In the genomic region with DNA sequence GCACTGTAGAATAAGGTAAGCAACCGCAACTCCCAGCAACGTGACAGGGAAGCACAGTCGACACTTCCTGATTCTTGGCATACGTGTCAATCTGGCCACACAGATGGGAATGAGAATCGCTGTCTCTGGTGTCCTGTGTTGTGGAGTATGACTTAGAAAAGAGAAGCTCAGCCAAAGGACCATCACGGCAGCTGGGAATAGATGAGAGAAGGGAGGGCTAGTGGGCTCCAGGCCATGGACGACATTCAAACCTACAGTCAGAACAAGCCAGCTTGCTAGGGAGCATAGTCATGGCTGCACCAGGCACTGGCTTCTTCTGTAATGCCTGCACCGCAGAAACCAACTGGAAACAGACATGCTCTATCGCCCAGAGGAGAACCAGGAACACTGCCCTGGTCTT, we compare ENCODE assay signal across 15 mouse cellular contexts.
A peak's percentile ranks its signal among the peaks of the same experiment; 100 is the strongest.
DNase-seq lines count a peak whose midpoint lies in the region; ATAC-seq and TF ChIP-seq lines count a peak whose summit lies in the region.
"Had no signal": no experiment of that assay in that cellular context is flagged by ENCODE, and none has a peak within 500 bp of the region (broad histone marks: within the 10 kb centered on the region; RNA-seq: fewer than 3 reads in every experiment).

No protein-coding gene starts in this region.

- no peak overlapping the region for H3K4me3 ChIP-seq in intestine, embryonic 16.5 days (ENCODE audit: low read length)
- no peak overlapping the region for H3K4me3 ChIP-seq in kidney, adult 2 months (ENCODE audit: insufficient read depth, low read depth, low read length)
- H3K4me3 ChIP-seq: heart, adult 2 months; liver, embryonic 12.5 days; myocyte had no signal

- no peak for TF ChIP-seq CTCF in brain, embryonic 14.5 days (IDR thresholded peaks at IDR 0.05; ENCODE audit: borderline replicate concordance, extremely low read depth, insufficient read depth, insufficient read length)
- TF ChIP-seq CTCF in kidney, adult 2 months (conservative IDR thresholded peaks at IDR 0.05; ENCODE audit: insufficient read depth, insufficient read length, low read depth, low read length): no peak

- intact Hi-C loops in heart, postnatal 36 days (cut with DNase I): no loop called here

- ATAC-seq in intestine, embryonic 16.5 days: no peak
- ATAC-seq: activated CD4-positive, CD25-positive, alpha-beta regulatory T cell, adult 4 months; liver, embryonic 12.5 days had no signal

- no peak overlapping the region for H3K4me2 ChIP-seq in intestine, embryonic 16.5 days (ENCODE audit: low read depth, low read length)
- H3K4me2 ChIP-seq: liver, embryonic 12.5 days had no signal

- no peak overlapping the region for H3K9ac ChIP-seq in intestine, embryonic 16.5 days (ENCODE audit: low read depth, low read length)
- H3K9ac ChIP-seq: liver, embryonic 12.5 days had no signal

- no peak for TF ChIP-seq POLR2A in brain, embryonic 14.5 days (IDR thresholded peaks at IDR 0.05; ENCODE audit: borderline replicate concordance, extremely low read depth, insufficient read depth, insufficient read length, poor library complexity, severe bottlenecking)
- TF ChIP-seq POLR2A in kidney, adult 2 months (IDR thresholded peaks at IDR 0.05; ENCODE audit: low read depth, low read length): no peak

- DNase-seq in heart, postnatal 4 days: peak; percentile 6
- DNase-seq in heart, postnatal 36 days: no peak
- DNase-seq in brain, adult 2 months (ENCODE audit: low read depth, low spot score): peak; percentile 37
- peak; percentile 26 for DNase-seq in brain, embryonic 14.5 days (ENCODE audit: low read depth)
- peak; percentile 17 to 18 for DNase-seq in cerebellum, postnatal 36 days
- no peak for DNase-seq in kidney, adult 2 months
- DNase-seq: adrenal gland, postnatal 36 days; heart, adult 2 months; kidney, adult 11 months; lung, postnatal 10 days; thymus, postnatal 14 days had no signal

- H3K4me1 ChIP-seq in intestine, embryonic 16.5 days (ENCODE audit: control insufficient read depth, insufficient read depth, low read length): no peaks in the 10 kb centered on the region
- no peaks in the 10 kb centered on the region for H3K4me1 ChIP-seq in kidney, adult 2 months (ENCODE audit: control insufficient read depth, insufficient read depth, low read length)
- H3K4me1 ChIP-seq: liver, embryonic 12.5 days had no signal

- WGBS in intestine, embryonic 16.5 days: 81% methylated on average over 9 of the region's 9 CpGs
- 72% methylated on average over 9 of the region's 9 CpGs for WGBS in kidney, adult 2 months

- H3K9me3 ChIP-seq in intestine, embryonic 16.5 days (ENCODE audit: control insufficient read depth, low read length): no peaks in the 10 kb centered on the region
- H3K9me3 ChIP-seq: liver, embryonic 12.5 days had no signal

- H3K36me3 ChIP-seq in intestine, embryonic 16.5 days (ENCODE audit: control insufficient read depth, insufficient read depth, low read length): no peaks in the 10 kb centered on the region
- no peaks in the 10 kb centered on the region for H3K36me3 ChIP-seq in kidney, adult 2 months (ENCODE audit: control insufficient read depth, insufficient read depth, low read length)
- H3K36me3 ChIP-seq: liver, embryonic 12.5 days had no signal

- no peaks in the 10 kb centered on the region for H3K27me3 ChIP-seq in intestine, embryonic 16.5 days (replicated peaks; ENCODE audit: control insufficient read depth, insufficient read depth, low read length)
- H3K27me3 ChIP-seq in kidney, adult 2 months (replicated peaks; ENCODE audit: control insufficient read depth, insufficient read depth, low read length): no peaks in the 10 kb centered on the region; the same call in 1 of the 2 replicates
- H3K27me3 ChIP-seq: liver, embryonic 12.5 days had no signal

- no peak overlapping the region for H3K27ac ChIP-seq in intestine, embryonic 16.5 days (ENCODE audit: low read length)
- H3K27ac ChIP-seq in kidney, adult 2 months (ENCODE audit: insufficient read depth, low read depth, low read length): no peak overlapping the region
- H3K27ac ChIP-seq: heart, adult 2 months; liver, embryonic 12.5 days had no signal

Comparison
In these comparisons a context has a peak if more than half of its experiments do, and no peak if none do; other contexts are left out.
1. DNase-seq: peak in heart, postnatal 4 days (single experiment), brain, adult 2 months (single experiment), brain, embryonic 14.5 days (single experiment) and cerebellum, postnatal 36 days (2 of 2); none in heart, postnatal 36 days (0 of 2) and kidney, adult 2 months (single experiment).